Mouse (Mus musculus): ENCODE results near the gene Galk1.

- TF ChIP-seq CTCF (IDR thresholded peaks at IDR 0.05; ENCODE audit: low read depth): no peak
- TF ChIP-seq EP300 (IDR thresholded peaks at IDR 0.05; ENCODE audit: low read depth): peak; percentile 77
Measured at GRCm38 (mm10) chr11:116024356-116024808, 11.9 kb upstream of the Galk1 start.
